Mouse (Mus musculus) cerebral cortex, adult 2 months (tissue): ENCODE results near the gene Sarm1.

Source experiments
- WGBS: fragments of 180-500 bp; shearing (Covaris S2); methylation state at CpG from one replicate; pipeline ENCODE4 v1.1.7; 2018; 5-methylcytosine and 5-hydroxymethylcytosine counted together

Gene Sarm1

GRCm38 (mm10) chr11:78512025-78512957 lies 14.7 kb upstream of the Sarm1 start, which contains the start of the genes Tmem199 and Poldip2:
Gene Tmem199 (minus strand): TSS chr11:78512172.
Gene Poldip2 (plus strand): TSS chr11:78512193.
- WGBS = under 1% methylated on average over 66 of the region's 67 CpGs

DNA sequence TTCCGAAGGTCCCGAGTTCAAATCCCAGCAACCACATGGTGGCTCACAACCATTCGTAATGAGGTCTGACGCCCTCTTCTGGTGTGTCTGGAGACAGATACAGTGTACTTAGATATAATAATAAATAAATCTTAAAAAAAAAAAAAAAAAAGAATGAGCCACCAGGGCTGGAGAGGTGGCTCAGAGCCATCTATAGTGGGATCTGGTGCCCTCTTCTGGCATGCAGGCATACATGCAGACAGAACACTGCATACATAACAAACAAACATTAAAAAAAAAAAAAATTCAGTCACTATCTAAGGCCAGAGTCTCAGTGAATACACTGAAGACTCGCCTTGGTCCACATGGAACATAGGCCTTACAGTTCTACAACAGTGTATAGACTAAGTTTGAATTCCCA lies 11.6 kb upstream of the Sarm1 start:
- WGBS = 82% methylated on average over 5 of the region's 5 CpGs

DNA sequence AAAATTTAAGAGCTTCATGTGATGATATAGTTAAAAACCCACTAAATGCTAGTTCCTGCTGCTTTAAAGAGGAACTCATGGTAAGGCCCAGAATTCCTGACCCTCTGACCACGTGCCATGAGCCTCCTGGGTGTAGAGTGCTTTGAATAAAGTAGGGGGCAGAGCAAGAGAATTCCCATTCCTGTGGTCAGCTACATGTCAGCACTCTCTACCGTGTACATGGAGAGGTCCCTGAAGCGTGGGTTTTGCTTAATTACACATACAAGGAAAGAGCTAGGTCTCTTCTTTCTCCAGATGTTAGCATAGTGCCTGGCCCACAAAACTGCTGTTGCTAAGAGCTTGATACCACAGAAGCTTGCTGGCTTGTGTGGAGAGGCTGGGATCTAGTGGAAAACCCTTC lies 7.9 kb upstream of the Sarm1 start:
- 84% methylated on average over 3 of the region's 3 CpGs for WGBS

DNA sequence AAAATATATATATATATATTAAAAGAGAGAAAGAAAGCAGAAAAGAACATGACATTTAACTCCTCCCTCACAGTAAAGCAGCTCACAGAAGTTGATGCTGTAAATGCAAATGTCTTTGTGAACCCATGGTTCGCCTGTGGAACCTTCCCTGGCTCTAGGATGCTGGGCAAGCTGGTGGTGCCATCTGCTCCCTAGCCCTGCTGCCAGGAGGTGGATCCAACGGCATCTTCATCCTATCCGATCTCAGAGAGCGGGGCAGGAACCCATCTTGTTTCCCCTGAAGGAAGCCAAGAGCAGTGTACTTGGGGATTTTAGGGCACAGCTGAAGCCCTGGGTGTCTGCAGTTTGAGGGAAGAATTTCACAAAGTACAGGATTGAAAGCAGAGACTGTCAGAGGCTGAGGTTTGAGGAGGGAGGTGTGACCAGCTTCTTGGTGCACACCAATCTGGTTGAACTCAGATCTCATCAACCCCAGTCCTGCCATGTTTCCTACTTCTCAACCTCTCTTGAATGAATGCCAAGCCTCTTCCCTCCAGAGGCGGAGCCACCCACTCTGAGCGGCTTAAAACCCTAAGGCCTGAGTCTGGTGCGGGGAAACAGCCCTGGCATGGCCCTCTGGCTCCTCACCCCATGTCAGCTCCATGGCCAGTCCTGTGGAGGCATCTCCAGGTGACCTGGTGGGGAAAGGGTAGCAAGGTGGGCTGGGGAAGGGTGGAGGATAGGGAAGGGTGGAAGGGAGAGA lies 5.5 kb upstream of the Sarm1 start, which contains the start of gene Sebox:
Gene Sebox, plus strand, starts transcription at position 539 of the 742 bp plus-strand sequence.
- WGBS = 46% methylated on average over 7 of the region's 7 CpGs

DNA sequence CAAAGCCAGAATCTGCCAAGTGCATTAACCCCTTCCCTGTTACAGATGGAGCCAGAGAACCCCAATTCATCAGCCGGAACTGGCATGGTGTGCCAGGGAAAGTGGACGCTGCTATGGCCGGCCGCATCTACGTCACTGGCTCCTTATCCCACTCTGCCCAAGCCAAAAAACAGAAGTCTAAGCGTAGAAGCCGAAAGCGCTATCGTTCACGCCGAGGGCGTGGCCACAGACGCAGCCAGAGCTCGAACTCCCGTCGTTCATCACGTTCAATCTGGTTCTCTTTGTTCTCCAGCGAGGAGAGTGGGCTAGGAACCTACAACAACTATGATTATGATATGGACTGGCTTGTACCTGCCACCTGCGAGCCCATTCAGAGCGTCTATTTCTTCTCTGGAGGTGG lies 4.0 kb upstream of the Sarm1 start:
- WGBS = 82% methylated on average over 20 of the region's 20 CpGs

DNA sequence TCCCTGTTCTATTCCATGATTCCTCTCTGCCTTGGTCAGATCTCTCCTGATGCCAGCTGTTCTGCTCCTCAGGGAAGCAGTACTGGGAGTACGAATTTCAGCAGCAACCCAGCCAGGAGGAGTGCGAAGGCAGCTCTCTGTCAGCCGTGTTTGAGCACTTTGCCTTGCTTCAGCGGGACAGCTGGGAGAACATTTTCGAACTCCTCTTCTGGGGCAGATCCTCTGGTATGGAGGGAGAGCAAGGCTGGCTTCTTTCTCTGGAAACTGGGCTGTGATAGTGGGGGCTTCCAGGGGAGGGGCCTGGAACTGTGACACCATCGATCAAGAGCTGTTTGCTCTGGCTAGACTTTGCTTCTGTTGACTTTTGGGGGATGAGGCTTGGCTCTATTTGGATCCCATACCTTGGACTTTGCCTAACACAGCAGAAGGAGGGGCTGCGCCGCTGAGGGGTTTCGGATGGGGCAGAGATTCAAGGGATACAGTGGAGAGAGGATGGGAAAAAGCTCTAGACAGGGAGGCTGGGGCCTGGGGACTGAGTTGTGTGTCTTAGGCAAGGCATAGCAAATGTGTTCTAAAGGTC lies 3.2 kb upstream of the Sarm1 start:
- 58% methylated on average over 9 of the region's 9 CpGs for WGBS

GRCm38 (mm10) chr11:78499543-78499942 lies 2.0 kb upstream of the Sarm1 start:
- 72% methylated on average over 16 of the region's 16 CpGs for WGBS

GRCm38 (mm10) chr11:78499004-78499403 lies 1.4 kb upstream of the Sarm1 start, which contains the start of gene Vtn:
Gene Vtn (plus strand): TSS chr11:78499091.
- 74% methylated on average over 7 of the region's 7 CpGs for WGBS

DNA sequence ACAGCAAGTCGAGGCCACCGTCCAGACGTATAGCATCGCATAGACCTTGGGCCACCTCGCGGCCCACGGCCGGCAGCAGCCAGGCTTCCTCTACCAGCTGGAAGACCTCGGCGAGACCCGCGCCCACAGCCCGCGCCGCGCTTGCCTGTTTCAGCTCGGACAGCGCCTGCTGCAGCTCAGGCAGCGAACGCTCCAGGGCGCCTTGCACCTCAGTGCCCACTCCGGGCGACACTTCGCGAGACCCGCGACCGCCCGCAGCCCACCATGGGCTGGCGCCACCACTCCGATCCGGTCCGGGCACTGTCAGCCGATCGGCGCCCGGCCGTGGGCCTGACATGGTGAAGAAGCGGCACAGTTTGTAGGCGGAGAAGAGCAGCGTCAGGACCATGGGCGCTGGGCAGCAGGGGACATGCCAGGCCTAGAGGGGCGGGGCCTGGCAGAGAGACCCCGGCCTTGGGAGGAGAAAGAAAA lies 448 bp downstream of the Sarm1 start:
- WGBS = under 1% methylated on average over 44 of the region's 44 CpGs

DNA sequence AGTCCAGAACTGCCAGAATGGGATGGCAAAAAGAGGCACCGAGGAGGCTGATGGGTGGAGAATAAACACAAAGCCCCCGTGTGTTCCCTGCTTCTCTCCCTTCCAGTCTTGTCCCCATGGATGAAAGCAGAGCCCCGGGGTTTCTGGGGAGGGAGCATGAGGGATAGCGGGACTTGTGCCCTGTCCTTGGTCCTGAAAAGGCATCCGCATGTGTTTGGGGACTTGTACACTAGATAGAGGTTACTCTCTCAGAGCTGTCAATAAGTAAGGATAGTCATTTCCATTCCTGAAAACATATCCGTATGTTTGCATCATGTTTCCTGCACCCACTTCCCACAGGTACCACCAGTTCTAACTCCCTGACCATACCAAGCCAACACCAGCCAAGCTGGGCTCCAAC lies 1.6 kb downstream of the Sarm1 start:
- 12% methylated on average over 6 of the region's 6 CpGs for WGBS

DNA sequence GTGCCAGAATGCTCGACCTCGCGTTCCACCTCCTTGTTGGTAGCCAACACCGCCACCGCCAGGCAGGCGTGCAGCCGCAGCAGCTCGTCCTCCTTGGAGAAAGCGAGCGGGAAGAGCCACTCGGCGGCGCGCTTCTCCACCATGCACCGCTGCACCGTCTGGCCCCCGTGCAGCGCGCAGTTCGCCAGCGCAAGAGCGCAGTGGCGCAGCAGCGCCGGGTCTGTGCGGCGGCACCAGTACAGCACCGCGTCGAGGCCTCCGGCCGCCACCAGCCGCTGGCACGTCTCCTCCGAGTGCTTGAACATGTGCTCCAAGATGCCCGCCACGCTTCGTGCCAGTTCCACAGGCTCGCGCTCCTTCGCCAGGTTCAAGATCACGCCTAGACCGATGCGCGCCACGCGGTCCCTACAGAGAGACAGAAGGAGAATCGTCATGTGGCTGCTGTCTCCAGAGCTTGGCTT lies 6.7 kb downstream of the Sarm1 start:
- WGBS = 5% methylated on average over 46 of the region's 48 CpGs

GRCm38 (mm10) chr11:78488168-78488567 lies 9.4 kb downstream of the Sarm1 start:
- 12% methylated on average over 8 of the region's 8 CpGs for WGBS

DNA sequence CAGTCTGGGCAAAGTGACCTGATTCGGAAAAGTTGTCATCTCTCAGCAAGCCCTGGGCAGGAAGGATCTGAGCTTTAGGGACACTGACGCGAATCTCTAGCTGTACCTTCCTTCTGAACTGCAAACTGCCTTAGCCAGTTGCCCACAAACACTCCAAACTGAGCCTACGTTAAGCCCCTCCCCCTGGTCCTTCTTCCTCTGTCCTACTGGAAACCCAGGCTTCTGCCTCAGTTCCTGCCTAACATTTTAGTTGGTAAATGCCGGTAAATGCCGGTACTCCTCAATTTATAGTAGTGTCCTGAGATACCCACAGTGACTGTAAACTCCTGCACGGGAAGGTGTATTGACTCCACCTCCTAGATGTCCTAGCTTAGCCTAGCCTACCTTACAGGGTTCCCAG lies 13.9 kb downstream of the Sarm1 start:
- WGBS = 72% methylated on average over 7 of the region's 7 CpGs

GRCm38 (mm10) chr11:78475289-78475688 lies 22.3 kb downstream of the Sarm1 start:
- WGBS = 78% methylated on average over 3 of the region's 3 CpGs

DNA sequence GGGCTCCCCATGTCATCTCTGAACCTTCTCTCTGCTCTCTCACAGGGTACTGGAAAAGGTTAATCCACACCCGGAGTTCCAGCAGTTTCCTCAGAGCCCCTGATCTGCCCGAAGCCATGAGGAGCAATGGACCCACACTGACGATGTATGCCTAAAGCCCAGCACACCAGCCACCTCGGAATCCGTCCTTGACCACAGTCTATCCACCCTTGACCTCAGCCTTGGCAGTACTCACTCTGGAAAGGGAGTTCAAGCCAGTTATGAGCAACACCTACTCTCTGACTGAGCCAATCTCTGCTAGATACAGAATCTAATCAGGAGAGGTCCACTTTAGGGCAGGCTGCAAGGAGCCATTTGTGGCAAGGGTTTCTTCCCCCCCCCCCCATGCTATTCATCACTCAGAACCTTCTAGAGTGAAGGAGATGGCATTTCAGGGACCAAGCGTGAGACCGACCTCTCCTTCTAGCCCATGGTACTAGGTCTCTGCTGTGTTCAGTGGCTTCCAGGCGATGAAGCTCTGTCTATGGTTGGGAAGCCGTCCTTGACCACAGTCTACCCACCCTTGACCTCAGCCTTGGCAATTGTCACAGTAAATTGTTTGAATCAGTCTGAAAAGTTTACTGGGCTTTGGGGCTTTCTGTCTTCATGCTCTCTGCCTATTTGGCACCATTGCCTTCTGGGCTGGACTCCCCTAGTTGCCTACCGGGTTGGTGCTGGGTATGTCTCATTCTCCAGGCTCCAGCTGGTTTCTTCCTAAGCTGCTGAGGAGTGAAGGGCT lies 26.0 kb downstream of the Sarm1 start:
- WGBS = 95% methylated on average over 10 of the region's 10 CpGs

- whole genome bisulfite sequencing = 81% methylated on average over 3 of the region's 3 CpGs
Measured at GRCm38 (mm10) chr11:78467932-78468331, 29.6 kb downstream of the Sarm1 start.

- WGBS = 85% methylated on average over 7 of the region's 7 CpGs
Measured at GRCm38 (mm10) chr11:78467515-78467914, 30.0 kb downstream of the Sarm1 start.

GRCm38 (mm10) chr11:78466242-78466912 lies 31.2 kb downstream of the Sarm1 start:
- WGBS = 53% methylated on average over 23 of the region's 23 CpGs

GRCm38 (mm10) chr11:78465568-78466180 lies 31.9 kb downstream of the Sarm1 start, which contains the start of gene Slc46a1:
Gene Slc46a1 (plus strand): TSS chr11:78465697.
- under 1% methylated on average over 41 of the region's 41 CpGs for WGBS

GRCm38 (mm10) chr11:78465116-78465515 lies 32.4 kb downstream of the Sarm1 start:
- 40% methylated on average over 9 of the region's 9 CpGs for WGBS
